Mouse (Mus musculus) liver, embryonic 12.5 days (tissue): Measurements from ENCODE around the gene Pkp3. TPM values are rescaled to one million over a fixed set of nuclear protein-coding genes. Genes with fewer than 3 reads are reported as not detected.
A peak's percentile ranks its signal among the peaks of the same experiment; 100 is the strongest.

Experiments used
- ATAC-seq: fragments of 200-750 bp; cut with Nextera tagmentation; 2 replicates; pipeline ENCODE4 v1.8.0; 2017; ENCODE audit warnings: moderate number of reproducible peaks, mild to moderate bottlenecking, moderate library complexity
- H3K27ac ChIP-seq: fragments of 300-500 bp; sonication (generic); 2 replicates; pipeline ENCODE4 v1.5.1; 2016; ENCODE audit warnings: mild to moderate bottlenecking
- H3K27me3 ChIP-seq: fragments of 300-500 bp; sonication (generic); replicated peaks from 2 replicates; pipeline ENCODE4 v1.6.1; 2016; ENCODE audit warnings: mild to moderate bottlenecking, moderate library complexity
- H3K36me3 ChIP-seq: fragments of 300-500 bp; sonication (generic); 2 replicates; pipeline ENCODE4 v1.6.1; 2016; ENCODE audit warnings: mild to moderate bottlenecking, moderate library complexity
- H3K4me1 ChIP-seq: fragments of 300-500 bp; sonication (generic); 2 replicates; pipeline ENCODE4 v1.6.1; 2016
- H3K4me2 ChIP-seq: fragments of 300-500 bp; sonication (generic); 2 replicates; pipeline ENCODE4 v1.6.1; 2016; ENCODE audit warnings: mild to moderate bottlenecking, moderate library complexity
- H3K4me3 ChIP-seq: fragments of 300-500 bp; sonication (generic); 2 replicates; pipeline ENCODE4 v1.5.1; 2016; ENCODE audit warnings: mild to moderate bottlenecking, moderate library complexity
- H3K9ac ChIP-seq: fragments of 300-500 bp; sonication (generic); 2 replicates; pipeline ENCODE4 v1.6.1; 2016; ENCODE audit warnings: mild to moderate bottlenecking, moderate library complexity
- H3K9me3 ChIP-seq: fragments of 300-500 bp; sonication (generic); replicated peaks from 2 replicates; pipeline ENCODE4 v1.6.1; 2016; ENCODE audit warnings: mild to moderate bottlenecking, moderate library complexity
- WGBS: fragments of 180-500 bp; shearing (Covaris S2); methylation state at CpG from one replicate; pipeline ENCODE4 v1.1.7; 2016; ENCODE audit not compliant: insufficient replicate concordance; 5-methylcytosine and 5-hydroxymethylcytosine counted together
- polyA plus RNA-seq: library from polyadenylated mRNA; unstranded; fragments of >200 nt; fragmentation: Nextera tagmentation; extraction: Ambion mirVana; gene quantifications from 2 replicates; pipeline ENCODE4 v1.2.1, GENCODE M21; 2016

Pkp3 gene
- polyA plus RNA-seq, 1 experiment from 2014 or later = 1.1 TPM

GRCm38 (mm10) chr7:141131904-141132755, 54.1 kb downstream of the Pkp3 start:
- Histone ChIP-seq H3K9ac (peak overlapping the region; percentile 93), H3K4me2 (peak overlapping the region; percentile 77), H3K4me1 (peaks cover 86% of the 10 kb centered on the region), H3K27ac (peak overlapping the region; percentile 99), H3K36me3 (peaks cover 35% of the 10 kb centered on the region), H3K4me3 (peak overlapping the region; percentile 90), H3K9me3 (no peaks in the 10 kb centered on the region), H3K27me3 (no peaks in the 10 kb centered on the region)
- WGBS = 30% methylated on average over 12 of the region's 12 CpGs
- ATAC-seq = peak; percentile 87

Other genes starting within 250 kb of the Pkp3 start
- gene Urah, start 243.2 kb upstream of the Pkp3 start, polyA plus RNA-seq = 4.5 and 4.6 TPM in 2 replicates
- gene Scgb1c1, start 232.7 kb upstream of the Pkp3 start, polyA plus RNA-seq = not detected in 2 replicates
- gene Odf3, start 230.4 kb upstream of the Pkp3 start, polyA plus RNA-seq = 0.07 TPM in 1 of 2 replicates, not detected in the other
- not detected in 2 replicates for gene Gm45785, start 221.9 kb upstream of the Pkp3 start, polyA plus RNA-seq
- 30.7 and 33.8 TPM in 2 replicates for gene Ric8a, start 221.3 kb upstream of the Pkp3 start, polyA plus RNA-seq
- 17.4 and 18.0 TPM in 2 replicates for gene Bet1l, start 220.6 kb upstream of the Pkp3 start, polyA plus RNA-seq
- gene Psmd13, start 196.2 kb upstream of the Pkp3 start, polyA plus RNA-seq = 204 and 213 TPM in 2 replicates
- gene Sirt3, start 195.9 kb upstream of the Pkp3 start, polyA plus RNA-seq = 16.0 and 18.1 TPM in 2 replicates
- gene Cox8b, start 177.8 kb upstream of the Pkp3 start, polyA plus RNA-seq = not detected in 2 replicates
- 1.1 and 1.4 TPM in 2 replicates for gene Nlrp6, start 157.3 kb upstream of the Pkp3 start, polyA plus RNA-seq
- gene Pgghg, start 136.8 kb upstream of the Pkp3 start, polyA plus RNA-seq = 7.8 and 7.9 TPM in 2 replicates
- gene Ifitm5, start 127.9 kb upstream of the Pkp3 start, polyA plus RNA-seq = 0.94 and 0.99 TPM in 2 replicates
- not detected in 2 replicates for gene Gm45717, start 122.3 kb upstream of the Pkp3 start, polyA plus RNA-seq
- 355 TPM in 2 replicates for gene Ifitm2, start 122.2 kb upstream of the Pkp3 start, polyA plus RNA-seq
- 19.5 and 23.4 TPM in 2 replicates for gene Ifitm1, start 111.0 kb upstream of the Pkp3 start, polyA plus RNA-seq
- gene Ifitm3, start 67.4 kb upstream of the Pkp3 start, polyA plus RNA-seq = 35.7 TPM in 2 replicates
- gene Ifitm6, start 60.3 kb upstream of the Pkp3 start, polyA plus RNA-seq = 1.4 and 2.7 TPM in 2 replicates
- gene Gm17387, start 49.1 kb upstream of the Pkp3 start, polyA plus RNA-seq = not detected in 2 replicates
- gene B4galnt4, start 17.1 kb upstream of the Pkp3 start, polyA plus RNA-seq = 1.9 and 2.3 TPM in 2 replicates
- 16.0 and 16.5 TPM in 2 replicates for gene Sigirr, start 22.4 kb downstream of the Pkp3 start, polyA plus RNA-seq
- 0.15 and 0.19 TPM in 2 replicates for gene Ano9, start 39.6 kb downstream of the Pkp3 start, polyA plus RNA-seq
- gene Ptdss2, start 44.2 kb downstream of the Pkp3 start, polyA plus RNA-seq = 159 and 164 TPM in 2 replicates
- gene Rnh1, start 94.6 kb downstream of the Pkp3 start, polyA plus RNA-seq = 55.0 and 65.0 TPM in 2 replicates
- 124 and 125 TPM in 2 replicates for gene Hras, start 115.8 kb downstream of the Pkp3 start, polyA plus RNA-seq
- gene Lrrc56, start 115.9 kb downstream of the Pkp3 start, polyA plus RNA-seq = 16.4 and 17.9 TPM in 2 replicates
- 0.99 and 1.1 TPM in 2 replicates for gene Lmntd2, start 135.9 kb downstream of the Pkp3 start, polyA plus RNA-seq
- 27.3 and 28.3 TPM in 2 replicates for gene Rassf7, start 137.6 kb downstream of the Pkp3 start, polyA plus RNA-seq
- 52.9 and 53.1 TPM in 2 replicates for gene Phrf1, start 150.6 kb downstream of the Pkp3 start, polyA plus RNA-seq
- gene Irf7, start 188.3 kb downstream of the Pkp3 start, polyA plus RNA-seq = 4.9 and 5.2 TPM in 2 replicates
- gene Cdhr5, start 198.6 kb downstream of the Pkp3 start, polyA plus RNA-seq = 0.14 and 0.20 TPM in 2 replicates
- 0.32 and 0.60 TPM in 2 replicates for gene Sct, start 200.9 kb downstream of the Pkp3 start, polyA plus RNA-seq
- gene Drd4, start 213.8 kb downstream of the Pkp3 start, polyA plus RNA-seq = 0.04 and 0.07 TPM in 2 replicates
- gene Deaf1, start 249.5 kb downstream of the Pkp3 start, polyA plus RNA-seq = 24.7 and 25.6 TPM in 2 replicates
- 24.3 and 24.8 TPM in 2 replicates for gene Tmem80, start 249.5 kb downstream of the Pkp3 start, polyA plus RNA-seq